17 mouse cellular contexts compared by ENCODE assay signal in the genomic region with DNA sequence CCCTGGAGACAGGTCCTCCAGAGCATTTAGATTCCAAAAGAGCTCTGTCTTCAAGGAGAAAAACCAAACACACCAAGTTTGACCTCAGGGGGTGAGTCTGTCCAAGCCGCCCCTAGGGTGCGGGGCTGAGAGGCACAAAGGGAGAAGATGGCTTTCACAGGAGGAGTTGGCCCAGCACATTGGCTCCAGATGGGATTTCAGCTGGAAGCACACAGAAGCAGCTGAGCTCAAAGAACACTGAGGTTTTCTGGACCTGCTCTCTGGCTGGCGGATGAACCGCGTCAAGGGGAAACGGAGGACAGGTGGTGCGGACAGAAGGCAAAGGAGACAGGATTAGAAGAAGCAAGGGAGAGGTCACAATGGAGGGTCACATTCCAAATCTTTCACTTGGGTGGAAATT.
DNase-seq lines count a peak whose midpoint lies in the region; TF ChIP-seq lines count a peak whose summit lies in the region.
"Had no signal": no experiment of that assay in that cellular context is flagged by ENCODE, and none has a peak within 500 bp of the region (broad histone marks: within the 10 kb centered on the region; RNA-seq: fewer than 3 reads in every experiment).

No protein-coding gene starts in this region.

- peak; percentile 44 to 45 for DNase-seq in layer of hippocampus, postnatal 10 days (ENCODE audit: low spot score in 2 of 2)
- no peak for DNase-seq in layer of hippocampus, adult 8-10 months (ENCODE audit: low spot score in 2 of 2)
- DNase-seq in brain, embryonic 14.5 days (ENCODE audit: low read depth) = peak; percentile 53
- peak; percentile 77 to 86 for DNase-seq in cerebellum, adult 18-20 months
- DNase-seq in cerebellum, postnatal 14 days = peak; percentile 79 to 87
- no peak for DNase-seq in kidney, adult 11 months
- DNase-seq in gastrocnemius, postnatal 4 days (ENCODE audit: low spot score in 2 of 2) = no peak
- DNase-seq: adrenal gland, postnatal 36 days; forebrain, postnatal 0 days; gastrocnemius, postnatal 14 days; heart, adult 18-20 months; heart, postnatal 36 days; kidney, postnatal 25 days; layer of hippocampus, adult 9-11 months; lung, adult 18-20 months; lung, postnatal 10 days; thymus, postnatal 25 days had no signal

- no peak for TF ChIP-seq POLR2A in brain, embryonic 14.5 days (IDR thresholded peaks at IDR 0.05; ENCODE audit: borderline replicate concordance, extremely low read depth, insufficient read depth, insufficient read length, poor library complexity, severe bottlenecking)

- no peak for TF ChIP-seq CTCF in brain, embryonic 14.5 days (IDR thresholded peaks at IDR 0.05; ENCODE audit: borderline replicate concordance, extremely low read depth, insufficient read depth, insufficient read length)

Comparison
In these comparisons a context has a peak if more than half of its experiments do, and no peak if none do; other contexts are left out.
1. DNase-seq: peak in layer of hippocampus, postnatal 10 days (2 of 2), brain, embryonic 14.5 days (single experiment), cerebellum, adult 18-20 months (2 of 2) and cerebellum, postnatal 14 days (2 of 2); none in layer of hippocampus, adult 8-10 months (0 of 2), kidney, adult 11 months (single experiment) and gastrocnemius, postnatal 4 days (0 of 2).